Mouse (Mus musculus) kidney, adult 2 months (tissue): ENCODE data around the gene Gm16253.

ENCODE experiments used
- CTCF ChIP-seq: fragments of 200-500 bp; conservative IDR thresholded peaks from 2 replicates; pipeline ENCODE4 v1.5.1; 2011; ENCODE audit warnings: low read depth, mild to moderate bottlenecking, control low read depth, low read length, moderate library complexity, mixed read lengths; ENCODE audit not compliant: insufficient read depth, insufficient read length
- POLR2A ChIP-seq: fragments of 200-500 bp; IDR thresholded peaks from one replicate; pipeline ENCODE4 v1.6.1; 2011; ENCODE audit warnings: low read depth, low read length, control low read depth

- TF ChIP-seq POLR2A (no peak), CTCF (no peak)
Observed at GRCm38 (mm10) chr3:96596855-96597254, 20.1 kb downstream of the Gm16253 start.
